Mouse (Mus musculus) urinary bladder, postnatal 36 days (tissue): ENCODE data around the gene Cdt1.
"Not testable (repeated sequence)": the region's sequence is repeated elsewhere in the genome, so short reads cannot be mapped to it uniquely, and the experiment has no call there.

Source experiments
- DNase-seq, 2 experiments: peaks; one replicate each; pipeline ENCODE4 v3.0.0; 2022; ENCODE audit warnings: low spot score in 2 of 2, mixed read lengths in 1 of 2

Gene Cdt1

GRCm38 (mm10) chr8:122550234-122550994 is 17.4 kb upstream of the Cdt1 start:
- DNase-seq, result peak; percentile 46 to 47

- peak in 1 of 2 experiments; percentile 41 for DNase-seq
These were observed 16.9 kb upstream of the Cdt1 start for GRCm38 (mm10) chr8:122550995-122551264.

GRCm38 (mm10) chr8:122551265-122552051 is 16.4 kb upstream of the Cdt1 start, which contains the start of gene Piezo1:
Gene Piezo1 (minus strand): TSS chr8:122551329.
- DNase-seq, result peak; percentile 94

GRCm38 (mm10) chr8:122554786-122555185 is 13.0 kb upstream of the Cdt1 start:
- no peak for DNase-seq

- peak in 1 of 2 experiments; percentile 71 for DNase-seq
These were observed 11.5 kb upstream of the Cdt1 start for GRCm38 (mm10) chr8:122556030-122557009.

- DNase-seq, result no peak
These were observed 10.4 kb upstream of the Cdt1 start for GRCm38 (mm10) chr8:122557248-122558038.

- DNase-seq, result no peak
These were observed 9.0 kb upstream of the Cdt1 start for GRCm38 (mm10) chr8:122558671-122559349.

- no peak for DNase-seq
These were observed 6.6 kb upstream of the Cdt1 start for GRCm38 (mm10) chr8:122561199-122561598.

GRCm38 (mm10) chr8:122564363-122565352 is 3.2 kb upstream of the Cdt1 start:
- DNase-seq, result no peak

GRCm38 (mm10) chr8:122566766-122567165 is 1.0 kb upstream of the Cdt1 start:
- DNase-seq, result no peak

GRCm38 (mm10) chr8:122568109-122568504 is 292 bp downstream of the Cdt1 start:
- DNase-seq, result no peak

GRCm38 (mm10) chr8:122568881-122569309 is 1.1 kb downstream of the Cdt1 start:
- no peak for DNase-seq

GRCm38 (mm10) chr8:122569329-122569728 is 1.5 kb downstream of the Cdt1 start:
- no peak for DNase-seq

- no peak for DNase-seq
These were observed 2.2 kb downstream of the Cdt1 start for GRCm38 (mm10) chr8:122569996-122570395.

GRCm38 (mm10) chr8:122571153-122571552 is 3.3 kb downstream of the Cdt1 start:
- DNase-seq, result no peak

GRCm38 (mm10) chr8:122571750-122572267 is 4.0 kb downstream of the Cdt1 start:
- DNase-seq, result no peak

- DNase-seq, result no peak
These were observed 4.9 kb downstream of the Cdt1 start for GRCm38 (mm10) chr8:122572751-122573150.

GRCm38 (mm10) chr8:122573176-122573575 is 5.4 kb downstream of the Cdt1 start:
- not testable (repeated sequence) for DNase-seq

- no peak for DNase-seq
These were observed 5.8 kb downstream of the Cdt1 start for GRCm38 (mm10) chr8:122573577-122573976.
